Mouse (Mus musculus) myocyte (in vitro differentiated cells): ENCODE data around the gene Tchh.
"Not testable (repeated sequence)": the region's sequence is repeated elsewhere in the genome, so short reads cannot be mapped to it uniquely, and the experiment has no call there.

ENCODE experiments used
- CEBPB ChIP-seq: IDR thresholded peaks from 2 replicates; pipeline ENCODE4 v1.6.1; 2011; ENCODE audit warnings: mild to moderate bottlenecking, moderate library complexity; ENCODE audit not compliant: poor library complexity, insufficient read depth, severe bottlenecking
- E2F4 ChIP-seq: IDR thresholded peaks from one replicate; pipeline ENCODE4 v1.6.1; 2011; ENCODE audit warnings: mild to moderate bottlenecking, control low read depth, moderate library complexity; ENCODE audit not compliant: insufficient read depth
- MYOD1 ChIP-seq, 3 experiments: IDR thresholded peaks; one replicate each; pipeline ENCODE4 v1.6.1; 2011; ENCODE audit warnings: control low read depth in 2 of 3, low read depth in 2 of 3, mild to moderate bottlenecking in 2 of 3, moderate library complexity in 1 of 3; ENCODE audit not compliant: insufficient read length in 2 of 3, control insufficient read depth in 1 of 3
- MYOG ChIP-seq, 3 experiments: IDR thresholded peaks; one replicate each; pipeline ENCODE4 v1.6.1; 2011; ENCODE audit warnings: control low read depth in 2 of 3, low read depth in 2 of 3, mild to moderate bottlenecking in 2 of 3; ENCODE audit not compliant: insufficient read length in 2 of 3, control insufficient read depth in 1 of 3, insufficient read depth in 1 of 3
- POLR2A ChIP-seq: IDR thresholded peaks from one replicate; pipeline ENCODE4 v1.6.1; 2011; ENCODE audit warnings: low read depth, mild to moderate bottlenecking, control low read depth, moderate library complexity; ENCODE audit not compliant: insufficient read length
- POLR2AphosphoS2 ChIP-seq: IDR thresholded peaks from one replicate; pipeline ENCODE4 v1.6.1; 2011; ENCODE audit warnings: low read depth, control low read depth; ENCODE audit not compliant: insufficient read length
- REST ChIP-seq: IDR thresholded peaks from one replicate; pipeline ENCODE4 v1.6.1; 2011; ENCODE audit warnings: mild to moderate bottlenecking, control low read depth, moderate library complexity; ENCODE audit not compliant: insufficient read depth, insufficient read length
- TCF12 ChIP-seq: IDR thresholded peaks from one replicate; pipeline ENCODE4 v1.6.1; 2011; ENCODE audit warnings: mild to moderate bottlenecking, control low read depth; ENCODE audit not compliant: poor library complexity, insufficient read depth, severe bottlenecking
- TCF3 ChIP-seq: IDR thresholded peaks from one replicate; pipeline ENCODE4 v1.6.1; 2011; ENCODE audit warnings: low read depth, control low read depth; ENCODE audit not compliant: insufficient read length

DNA sequence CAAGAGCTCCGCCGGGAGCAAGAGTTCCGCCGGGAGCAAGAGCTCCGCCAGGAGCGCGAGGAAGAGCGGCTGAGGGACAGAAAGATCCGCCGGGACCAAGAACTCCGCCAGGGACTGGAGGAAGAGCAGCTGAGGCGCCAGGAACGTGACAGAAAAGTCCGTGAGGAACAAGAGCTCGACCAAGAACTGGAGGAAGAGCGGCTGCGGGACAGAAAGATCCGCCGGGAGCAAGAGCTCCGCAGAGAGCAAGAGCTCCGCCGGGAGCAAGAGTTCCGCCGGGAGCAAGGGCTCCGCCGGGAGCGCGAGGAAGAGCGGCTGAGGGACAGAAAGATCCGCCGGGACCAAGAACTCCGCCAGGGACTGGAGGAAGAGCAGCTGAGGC is 4.6 kb downstream of the Tchh start:
- not testable (repeated sequence) for TF ChIP-seq MYOD1 (IDR thresholded peaks at IDR 0.05; ENCODE audit: control insufficient read depth in 1 of 3, insufficient read length in 2 of 3, low read depth in 2 of 3); TCF3; MYOG (IDR thresholded peaks at IDR 0.05; ENCODE audit: control insufficient read depth in 1 of 3, insufficient read depth in 1 of 3, insufficient read length in 2 of 3, low read depth in 2 of 3); CEBPB; REST; POLR2A; POLR2AphosphoS2; TCF12; E2F4
